Mouse (Mus musculus) forebrain, embryonic 13.5 days (tissue): ENCODE measurements around the gene Gm9936. TPM values are rescaled to one million over a fixed set of nuclear protein-coding genes. Genes with fewer than 3 reads are reported as not detected.
"Not testable (repeated sequence)": the region's sequence is repeated elsewhere in the genome, so short reads cannot be mapped to it uniquely, and the experiment has no call there.

Source experiments
- ATAC-seq: fragments of 200-750 bp; cut with Nextera tagmentation; 2 replicates; pipeline ENCODE4 v1.8.0; 2017
- H3K27ac ChIP-seq: fragments of 300-500 bp; sonication (generic); 2 replicates; pipeline ENCODE4 v1.5.1; 2015; ENCODE audit warnings: inconsistent platforms, mild to moderate bottlenecking, moderate library complexity
- H3K27me3 ChIP-seq: fragments of 300-500 bp; sonication (generic); 2 replicates; pipeline ENCODE4 v1.6.1; 2015; ENCODE audit warnings: mild to moderate bottlenecking, inconsistent platforms
- H3K36me3 ChIP-seq: fragments of 300-500 bp; sonication (generic); 2 replicates; pipeline ENCODE4 v1.6.1; 2015; ENCODE audit warnings: mild to moderate bottlenecking, inconsistent platforms; ENCODE audit not compliant: poor library complexity, severe bottlenecking
- H3K4me1 ChIP-seq: fragments of 300-500 bp; sonication (generic); 2 replicates; pipeline ENCODE4 v1.6.1; 2015; ENCODE audit warnings: inconsistent platforms
- H3K4me2 ChIP-seq: fragments of 300-500 bp; sonication (generic); 2 replicates; pipeline ENCODE4 v1.6.1; 2015; ENCODE audit warnings: inconsistent platforms, mild to moderate bottlenecking, moderate library complexity
- H3K4me3 ChIP-seq: fragments of 300-500 bp; sonication (generic); 2 replicates; pipeline ENCODE4 v1.5.1; 2015; ENCODE audit warnings: mild to moderate bottlenecking, inconsistent platforms
- H3K9ac ChIP-seq: fragments of 300-500 bp; sonication (generic); 2 replicates; pipeline ENCODE4 v1.6.1; 2015; ENCODE audit warnings: mild to moderate bottlenecking, inconsistent platforms
- H3K9me3 ChIP-seq: fragments of 300-500 bp; sonication (generic); replicated peaks from 2 replicates; pipeline ENCODE4 v1.6.1; 2016; ENCODE audit warnings: inconsistent platforms
- WGBS: fragments of 180-500 bp; shearing (Covaris S2); methylation state at CpG from one replicate; pipeline ENCODE4 v1.1.7; 2015; 5-methylcytosine and 5-hydroxymethylcytosine counted together
- polyA plus RNA-seq: library from polyadenylated mRNA; unstranded; fragments of >200 nt; fragmentation: Nextera tagmentation; extraction: Ambion mirVana; gene quantifications from 2 replicates; pipeline ENCODE4 v1.2.1, GENCODE M21; 2015

Gene Gm9936
- polyA plus RNA-seq, 1 experiment from 2014 or later, result 0.76 TPM

GRCm38 (mm10) chr5:114875858-114876257 lies 17.4 kb upstream of the Gm9936 start:
- no peaks in the 10 kb centered on the region for H3K9me3 ChIP-seq
- H3K27ac ChIP-seq, result no peak overlapping the region
- H3K27me3 ChIP-seq, result no peaks in the 10 kb centered on the region
- peaks cover 16% of the 10 kb centered on the region for H3K4me1 ChIP-seq
- no peaks in the 10 kb centered on the region for H3K36me3 ChIP-seq
- H3K9ac ChIP-seq, result no peak overlapping the region
- ATAC-seq, result no peak
- WGBS, result 58% methylated on average over 6 of the region's 6 CpGs
- no peak overlapping the region for H3K4me3 ChIP-seq
- no peak overlapping the region for H3K4me2 ChIP-seq

GRCm38 (mm10) chr5:114865279-114865678 lies 6.8 kb upstream of the Gm9936 start:
- no peak overlapping the region for H3K9ac ChIP-seq
- no peak overlapping the region for H3K27ac ChIP-seq
- H3K27me3 ChIP-seq, result no peaks in the 10 kb centered on the region
- no peaks in the 10 kb centered on the region for H3K4me1 ChIP-seq
- H3K4me2 ChIP-seq, result no peak overlapping the region
- ATAC-seq, result no peak
- H3K9me3 ChIP-seq, result peaks cover 13% of the 10 kb centered on the region
- H3K36me3 ChIP-seq, result no peaks in the 10 kb centered on the region
- WGBS, result 84% methylated on average over 12 of the region's 12 CpGs
- H3K4me3 ChIP-seq, result no peak overlapping the region

- WGBS, result 84% methylated on average over 7 of the region's 7 CpGs
- Histone ChIP-seq H3K36me3 (no peaks in the 10 kb centered on the region), H3K4me1 (no peaks in the 10 kb centered on the region), H3K9me3 (peaks cover 13% of the 10 kb centered on the region), H3K9ac (no peak overlapping the region), H3K27ac (no peak overlapping the region), H3K4me2 (no peak overlapping the region), H3K4me3 (no peak overlapping the region), H3K27me3 (no peaks in the 10 kb centered on the region)
- no peak for ATAC-seq
Observed at GRCm38 (mm10) chr5:114864813-114865212, 6.3 kb upstream of the Gm9936 start.

GRCm38 (mm10) chr5:114861730-114862129 lies 3.2 kb upstream of the Gm9936 start:
- Histone ChIP-seq H3K4me2 (no peak overlapping the region), H3K4me3 (no peak overlapping the region), H3K4me1 (peaks cover 3% of the 10 kb centered on the region; the same call in 1 of the 2 replicates), H3K9ac (no peak overlapping the region), H3K9me3 (no peaks in the 10 kb centered on the region), H3K27me3 (0 out of 2 replicates have a peak, but pooled peaks cover 4% of the 10 kb centered on the region), H3K27ac (no peak overlapping the region), H3K36me3 (no peaks in the 10 kb centered on the region)
- 79% methylated on average over 6 of the region's 6 CpGs for WGBS
- no peak for ATAC-seq

GRCm38 (mm10) chr5:114859253-114859652 lies 771 bp upstream of the Gm9936 start:
- H3K4me1 ChIP-seq, result peaks cover 3% of the 10 kb centered on the region; the same call in 1 of the 2 replicates
- H3K4me2 ChIP-seq, result peak overlapping the region; percentile 70
- no peak overlapping the region for H3K27ac ChIP-seq
- peak overlapping the region; percentile 62 for H3K9ac ChIP-seq
- peak; percentile 53 for ATAC-seq
- H3K27me3 ChIP-seq, result 0 out of 2 replicates have a peak, but pooled peaks cover 4% of the 10 kb centered on the region
- 3% methylated on average over 18 of the region's 18 CpGs for WGBS
- H3K9me3 ChIP-seq, result no peaks in the 10 kb centered on the region
- H3K36me3 ChIP-seq, result no peaks in the 10 kb centered on the region
- peak overlapping the region; percentile 35 for H3K4me3 ChIP-seq

- H3K4me3 ChIP-seq, H3K9ac ChIP-seq, H3K4me2 ChIP-seq, H3K27ac ChIP-seq, H3K4me1 ChIP-seq, H3K36me3 ChIP-seq, H3K27me3 ChIP-seq, H3K9me3 ChIP-seq, ATAC-seq: not testable (repeated sequence)
- WGBS, result 66% methylated on average over 3 of the region's 5 CpGs
Observed at GRCm38 (mm10) chr5:114853364-114853763, 5.1 kb downstream of the Gm9936 start, which contains the start of gene 4930519G04Rik. 4930519G04Rik (plus strand) TSS chr5:114853664.

GRCm38 (mm10) chr5:114851565-114852236 lies 6.8 kb downstream of the Gm9936 start:
- Histone ChIP-seq H3K9me3 (no peaks in the 10 kb centered on the region), H3K4me1 (no peaks in the 10 kb centered on the region), H3K27ac (no peak overlapping the region), H3K4me3 (no peak overlapping the region), H3K9ac (no peak overlapping the region), H3K27me3 (no peaks in the 10 kb centered on the region), H3K36me3 (no peaks in the 10 kb centered on the region), H3K4me2 (no peak overlapping the region)
- no peak for ATAC-seq
- 89% methylated on average over 20 of the region's 20 CpGs for WGBS

- H3K4me1 ChIP-seq, result peaks cover 26% of the 10 kb centered on the region
- not testable (repeated sequence) for H3K9me3 ChIP-seq, ATAC-seq, H3K27me3 ChIP-seq, H3K9ac ChIP-seq, H3K4me3 ChIP-seq, H3K4me2 ChIP-seq, H3K27ac ChIP-seq, H3K36me3 ChIP-seq
- 46% methylated on average over 2 of the region's 2 CpGs for WGBS
Observed at GRCm38 (mm10) chr5:114844371-114844770, 14.1 kb downstream of the Gm9936 start.

- Histone ChIP-seq H3K27me3 (no peaks in the 10 kb centered on the region), H3K4me2 (no peak overlapping the region), H3K4me3 (no peak overlapping the region), H3K27ac (no peak overlapping the region), H3K9ac (no peak overlapping the region), H3K4me1 (peaks cover 26% of the 10 kb centered on the region), H3K36me3 (no peaks in the 10 kb centered on the region), H3K9me3 (no peaks in the 10 kb centered on the region)
- WGBS, result 63% methylated on average over 5 of the region's 5 CpGs
- ATAC-seq, result no peak
Observed at GRCm38 (mm10) chr5:114842674-114843073, 15.8 kb downstream of the Gm9936 start.

- H3K27me3 ChIP-seq, ATAC-seq, H3K9me3 ChIP-seq, H3K27ac ChIP-seq, H3K9ac ChIP-seq, H3K36me3 ChIP-seq, H3K4me2 ChIP-seq, H3K4me3 ChIP-seq: not testable (repeated sequence)
- WGBS, result 47% methylated on average over 3 of the region's 3 CpGs
- H3K4me1 ChIP-seq, result peaks cover 26% of the 10 kb centered on the region
Observed at GRCm38 (mm10) chr5:114842155-114842554, 16.3 kb downstream of the Gm9936 start.

GRCm38 (mm10) chr5:114840481-114840880 lies 18.0 kb downstream of the Gm9936 start:
- H3K9ac ChIP-seq, H3K9me3 ChIP-seq, H3K4me3 ChIP-seq, H3K4me2 ChIP-seq, H3K36me3 ChIP-seq, H3K27ac ChIP-seq, H3K27me3 ChIP-seq, ATAC-seq: not testable (repeated sequence)
- peaks cover 26% of the 10 kb centered on the region for H3K4me1 ChIP-seq
- WGBS, result 82% methylated on average over 5 of the region's 5 CpGs

GRCm38 (mm10) chr5:114836886-114837285 lies 21.6 kb downstream of the Gm9936 start:
- Histone ChIP-seq H3K4me3 (no peak overlapping the region), H3K27me3 (no peaks in the 10 kb centered on the region), H3K9ac (no peak overlapping the region), H3K36me3 (no peaks in the 10 kb centered on the region), H3K9me3 (no peaks in the 10 kb centered on the region), H3K4me2 (no peak overlapping the region), H3K27ac (no peak overlapping the region), H3K4me1 (peaks cover 4% of the 10 kb centered on the region)
- WGBS, result 67% methylated on average over 12 of the region's 12 CpGs
- no peak for ATAC-seq

GRCm38 (mm10) chr5:114829740-114830139 lies 28.7 kb downstream of the Gm9936 start:
- H3K4me1 ChIP-seq, result peaks cover 5% of the 10 kb centered on the region
- no peak for ATAC-seq
- H3K9ac ChIP-seq, result no peak overlapping the region
- H3K4me3 ChIP-seq, result no peak overlapping the region
- H3K36me3 ChIP-seq, result no peaks in the 10 kb centered on the region
- H3K27me3 ChIP-seq, result no peaks in the 10 kb centered on the region
- 54% methylated on average over 3 of the region's 3 CpGs for WGBS
- no peaks in the 10 kb centered on the region for H3K9me3 ChIP-seq
- H3K4me2 ChIP-seq, result no peak overlapping the region
- no peak overlapping the region for H3K27ac ChIP-seq
